Mouse (Mus musculus) T-helper 2 cell (primary cell): Measurements from ENCODE around the gene Hist2h2aa1.
"Not testable (repeated sequence)": the region's sequence is repeated elsewhere in the genome, so short reads cannot be mapped to it uniquely, and the experiment has no call there.

Source experiments
- in situ Hi-C: fragments of 300-600 bp; cut with MboI, MseI; formaldehyde crosslinking; loops from one replicate; pipeline ENCODE4 v1.15.1; 2025; ENCODE audit warnings: high pct_unique_total_duplicates

Hist2h2aa1 gene

DNA sequence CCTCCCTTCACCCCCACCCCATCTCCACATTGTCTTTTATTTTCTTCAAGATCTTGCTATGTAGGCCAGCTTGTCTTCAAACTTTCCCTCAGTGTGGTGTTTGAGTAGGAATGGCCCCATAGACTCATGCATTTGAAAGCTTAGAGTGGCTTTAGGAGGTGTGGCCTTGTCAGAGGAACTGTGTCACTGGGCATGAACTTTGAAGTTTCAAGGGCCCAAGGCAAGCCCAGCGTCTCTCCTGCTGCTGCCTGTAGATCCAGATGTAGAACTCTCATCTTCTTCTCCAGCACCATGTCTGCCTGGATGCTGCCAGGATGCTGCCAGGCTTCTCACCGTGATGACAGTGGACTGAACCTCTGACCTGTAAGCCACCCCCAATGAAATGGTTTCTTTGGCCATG, 16.5 kb upstream of the Hist2h2aa1 start:
- in situ Hi-C loops, result loop anchor here (5.0 to 10.0 kb wide), 2 partner anchors 47 to 1214 kb away; partner anchors contain the start of genes Sv2a and Zfp687

DNA sequence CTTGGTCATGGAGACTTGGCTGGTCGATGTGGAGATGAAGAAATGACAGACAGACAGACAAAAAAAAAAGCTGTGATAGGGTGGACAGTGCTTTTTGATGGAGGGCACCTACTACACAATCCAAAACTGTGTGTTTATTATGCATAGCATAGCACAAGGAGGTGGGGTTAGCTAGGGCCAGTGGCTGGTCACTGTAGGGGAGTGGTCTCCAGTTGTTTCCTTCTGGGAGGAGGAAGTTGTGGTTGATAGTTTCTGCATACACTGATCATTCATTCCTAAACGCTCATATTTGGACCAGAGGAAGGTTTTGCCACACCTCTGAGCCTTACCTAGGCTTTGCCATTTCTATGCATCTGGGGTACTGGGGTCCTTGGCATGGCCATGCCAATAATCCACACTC, 14.9 kb upstream of the Hist2h2aa1 start:
- in situ Hi-C loops, result no loop called here

DNA sequence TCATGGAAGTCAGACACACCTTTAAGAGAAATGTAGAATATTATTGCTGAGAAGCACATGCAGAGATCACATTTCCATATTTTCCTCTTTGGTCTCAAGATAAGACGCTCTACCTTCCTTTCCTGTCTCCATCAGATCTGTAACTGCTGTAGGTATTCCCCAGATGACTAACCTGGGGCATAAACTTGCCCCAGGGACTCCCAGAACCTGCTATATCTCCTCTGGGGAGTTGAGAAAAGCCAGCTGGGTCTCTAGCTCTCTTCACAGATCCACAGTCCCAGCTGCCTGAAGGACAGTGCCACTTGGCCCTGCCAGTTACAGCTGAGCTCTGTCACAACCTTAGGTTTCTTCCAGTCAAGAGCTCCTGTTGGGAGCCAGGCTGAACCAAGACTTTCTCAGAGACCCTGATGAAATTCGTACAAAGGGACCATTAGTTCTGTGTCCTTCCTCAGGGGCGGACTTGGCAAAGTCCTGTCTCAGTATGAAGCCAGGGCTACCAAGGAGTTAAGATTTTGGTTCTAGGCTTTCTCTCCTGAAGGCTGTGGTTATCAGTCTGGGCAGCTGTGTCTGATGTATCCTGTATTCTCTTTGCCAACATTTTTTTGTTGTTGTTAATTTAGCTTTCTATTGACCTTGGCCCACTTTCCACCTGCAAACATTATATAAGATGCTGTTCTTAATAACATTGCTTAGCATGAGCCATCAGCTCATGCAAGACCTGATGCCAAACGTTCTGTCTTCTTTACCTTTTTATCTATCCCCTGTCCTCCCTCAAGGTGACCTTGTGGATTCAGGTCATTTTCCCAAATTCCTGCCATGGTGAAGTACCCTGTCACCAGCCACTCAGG, 14.2 kb upstream of the Hist2h2aa1 start:
- in situ Hi-C loops, result no loop called here

DNA sequence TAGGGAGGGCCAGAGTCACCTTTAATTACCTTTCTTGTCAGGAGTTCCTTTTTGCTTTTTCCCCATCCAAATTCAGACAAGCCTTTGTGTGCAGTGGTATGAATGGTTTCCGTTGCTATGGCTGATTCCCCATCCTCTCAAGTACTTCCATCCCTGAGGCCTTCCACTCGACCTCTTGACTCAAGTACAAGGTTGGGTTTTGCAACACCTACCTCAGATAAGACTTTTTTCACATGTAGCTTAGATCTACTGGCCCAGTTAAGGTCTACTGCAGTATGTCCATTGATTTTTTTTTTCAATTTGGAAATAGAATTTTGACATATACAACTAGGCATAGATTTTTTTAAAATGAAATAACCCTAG, 13.6 kb upstream of the Hist2h2aa1 start:
- in situ Hi-C loops, result no loop called here

DNA sequence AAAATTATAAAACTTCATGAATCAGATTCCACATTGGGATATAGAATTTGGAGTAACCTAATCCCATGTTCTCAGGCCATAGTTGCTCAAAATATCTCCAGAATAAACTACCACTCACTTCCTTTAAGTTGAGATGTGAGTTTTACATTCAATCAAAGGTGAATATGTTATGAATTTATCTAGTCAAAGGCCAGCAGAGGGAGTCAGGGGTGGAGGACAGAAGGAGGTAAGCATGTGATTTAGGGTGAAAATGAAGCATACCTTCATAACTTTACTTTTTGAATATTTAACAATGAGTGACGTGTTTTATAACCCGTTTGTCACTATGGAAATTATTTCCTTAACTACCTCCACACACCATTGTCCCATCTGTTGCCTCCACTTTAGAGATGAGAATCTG, 10.4 kb upstream of the Hist2h2aa1 start:
- in situ Hi-C loops, result no loop called here

DNA sequence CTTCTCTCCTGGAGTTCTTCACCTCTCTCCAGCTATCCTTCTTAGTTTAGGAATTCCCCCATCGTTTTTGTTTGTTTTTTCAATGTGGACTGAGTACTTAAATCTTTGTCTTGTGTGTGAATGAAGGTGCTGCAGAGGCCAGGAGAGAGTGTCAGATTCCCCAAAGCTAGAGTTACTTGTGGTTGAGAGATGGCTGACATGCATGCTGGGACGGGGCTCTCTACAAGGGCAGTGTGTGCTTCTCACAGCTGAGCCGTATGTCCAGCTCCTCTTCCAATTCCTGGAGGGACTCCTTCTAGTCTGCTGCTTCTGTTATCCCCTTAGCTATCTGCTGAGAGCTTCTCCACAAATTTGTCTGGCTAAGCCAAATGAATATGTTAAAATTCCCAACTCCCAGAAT, 9.5 kb upstream of the Hist2h2aa1 start:
- in situ Hi-C loops, result no loop called here

DNA sequence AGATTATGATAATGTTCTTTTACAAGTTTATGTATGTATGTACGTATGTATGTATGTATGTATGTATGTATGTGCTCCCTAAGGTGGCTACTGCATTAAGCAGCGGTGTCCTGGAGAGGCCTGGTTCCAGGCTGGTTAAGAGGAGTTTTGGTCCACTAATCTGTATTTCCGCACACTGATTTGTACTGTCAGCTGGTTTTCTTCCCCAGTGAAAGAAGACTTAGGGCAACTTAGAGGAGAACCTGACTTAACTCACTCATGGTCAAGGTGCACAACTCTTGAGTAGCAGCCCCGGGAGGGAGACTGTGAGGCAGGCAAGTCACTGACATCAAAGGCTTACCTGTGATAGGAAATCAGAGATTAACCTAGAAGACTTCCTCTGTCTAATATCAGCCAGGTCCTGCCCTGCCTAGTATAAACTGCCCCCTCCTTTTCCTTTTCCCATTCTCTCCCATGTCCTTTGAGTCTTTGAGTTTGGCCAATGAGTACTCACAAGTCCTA, 8.4 kb upstream of the Hist2h2aa1 start:
- in situ Hi-C loops, result no loop called here

DNA sequence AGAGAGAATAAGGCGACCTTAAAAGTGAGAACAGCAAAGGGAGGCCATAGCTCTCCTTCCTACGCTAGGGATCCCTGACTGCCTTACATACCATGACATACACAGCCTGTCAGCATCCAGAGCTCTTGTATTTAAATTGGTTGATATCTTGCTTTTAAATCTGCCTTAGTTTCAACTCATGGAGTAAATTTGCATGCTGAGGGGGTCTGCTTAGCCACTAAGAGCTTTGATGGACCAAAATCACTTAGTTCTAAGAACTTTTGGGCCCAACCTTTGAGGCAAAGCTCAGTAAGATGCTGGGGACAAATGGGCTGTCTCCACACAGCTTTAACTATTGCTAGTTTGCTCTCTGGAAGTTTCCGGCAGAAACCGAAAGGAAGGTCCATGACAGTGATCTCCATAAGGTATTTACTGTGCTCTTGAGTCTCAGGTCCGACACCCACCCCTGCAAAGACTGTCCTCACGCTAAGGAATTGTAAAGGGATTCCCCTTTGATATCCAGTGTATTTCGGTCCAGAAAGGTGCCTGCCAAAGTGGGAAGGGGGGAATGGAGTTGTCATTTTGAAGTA, 7.9 kb upstream of the Hist2h2aa1 start:
- in situ Hi-C loops, result no loop called here

DNA sequence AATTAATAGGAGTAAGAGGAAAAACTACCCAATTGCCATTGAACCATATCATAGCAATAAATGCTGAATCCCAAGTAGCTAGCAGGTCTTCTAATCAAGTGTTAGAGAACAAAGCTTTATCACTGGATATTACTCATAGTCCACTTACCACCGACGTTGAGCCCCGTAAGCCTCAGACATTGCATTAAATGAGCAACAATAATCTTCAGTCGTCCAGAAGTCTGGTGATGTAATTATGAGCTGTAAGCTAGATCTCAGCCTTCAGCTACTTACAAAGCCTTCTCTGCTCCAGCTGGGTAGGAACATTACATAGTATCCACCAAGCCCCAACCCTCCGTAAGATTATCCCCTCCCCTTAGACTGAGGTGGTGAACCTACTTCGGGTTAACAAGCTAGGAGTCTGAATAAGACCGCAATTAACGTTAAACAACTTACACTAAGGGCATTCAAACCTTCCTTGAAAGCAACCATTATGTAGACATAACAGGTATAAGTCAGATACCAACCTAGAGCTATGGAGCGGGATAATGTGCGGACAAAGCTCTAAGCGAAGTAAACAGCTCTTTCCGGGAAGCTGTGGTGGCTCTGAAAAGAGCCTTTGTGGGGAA, 7.3 kb upstream of the Hist2h2aa1 start:
- in situ Hi-C loops, result no loop called here

DNA sequence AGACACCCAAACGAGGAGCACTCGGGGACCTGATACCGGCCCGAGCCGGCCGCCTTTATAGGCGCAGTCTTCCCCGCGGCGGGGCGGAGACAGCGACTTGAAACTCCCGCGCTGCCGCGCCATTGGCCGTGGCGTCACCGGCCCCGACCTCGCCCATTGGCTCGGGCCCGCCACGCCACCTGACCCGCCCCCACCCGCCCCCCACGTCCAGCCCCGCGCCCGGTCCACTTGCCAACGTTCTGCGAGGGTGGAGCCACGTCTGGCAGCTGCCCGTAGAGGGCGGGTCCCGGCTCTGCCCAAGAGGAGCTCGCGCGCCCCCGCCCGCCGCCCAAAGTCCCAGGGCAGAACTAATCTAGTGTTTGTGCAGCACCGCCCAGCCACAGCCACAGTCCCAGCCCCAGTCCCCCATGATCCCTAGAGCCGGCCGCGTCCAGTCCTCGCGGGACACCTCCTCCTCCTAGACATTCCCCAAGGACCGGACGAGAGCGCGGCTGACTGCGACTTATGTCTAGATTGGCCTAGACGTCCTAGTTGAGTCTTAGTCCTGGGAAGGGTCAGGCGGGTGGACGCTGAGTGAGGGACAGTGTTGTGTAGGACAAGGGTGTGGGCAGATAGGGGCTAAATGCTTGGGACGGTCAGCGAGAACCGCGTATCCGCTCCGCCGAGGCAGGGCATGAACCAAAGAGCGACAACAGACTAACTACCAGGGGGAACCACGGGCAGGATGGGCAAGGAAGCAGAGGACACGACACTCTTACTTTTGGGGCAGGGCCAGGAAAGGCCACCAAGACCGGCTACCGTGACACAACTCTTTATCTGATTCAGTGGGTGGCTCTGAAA, 6.1 kb upstream of the Hist2h2aa1 start, which contains the start of gene Hist2h3c2:
Gene Hist2h3c2 (minus strand): TSS at position 174 of the 840 bp plus-strand sequence.
- in situ Hi-C loops, result not testable (repeated sequence)

DNA sequence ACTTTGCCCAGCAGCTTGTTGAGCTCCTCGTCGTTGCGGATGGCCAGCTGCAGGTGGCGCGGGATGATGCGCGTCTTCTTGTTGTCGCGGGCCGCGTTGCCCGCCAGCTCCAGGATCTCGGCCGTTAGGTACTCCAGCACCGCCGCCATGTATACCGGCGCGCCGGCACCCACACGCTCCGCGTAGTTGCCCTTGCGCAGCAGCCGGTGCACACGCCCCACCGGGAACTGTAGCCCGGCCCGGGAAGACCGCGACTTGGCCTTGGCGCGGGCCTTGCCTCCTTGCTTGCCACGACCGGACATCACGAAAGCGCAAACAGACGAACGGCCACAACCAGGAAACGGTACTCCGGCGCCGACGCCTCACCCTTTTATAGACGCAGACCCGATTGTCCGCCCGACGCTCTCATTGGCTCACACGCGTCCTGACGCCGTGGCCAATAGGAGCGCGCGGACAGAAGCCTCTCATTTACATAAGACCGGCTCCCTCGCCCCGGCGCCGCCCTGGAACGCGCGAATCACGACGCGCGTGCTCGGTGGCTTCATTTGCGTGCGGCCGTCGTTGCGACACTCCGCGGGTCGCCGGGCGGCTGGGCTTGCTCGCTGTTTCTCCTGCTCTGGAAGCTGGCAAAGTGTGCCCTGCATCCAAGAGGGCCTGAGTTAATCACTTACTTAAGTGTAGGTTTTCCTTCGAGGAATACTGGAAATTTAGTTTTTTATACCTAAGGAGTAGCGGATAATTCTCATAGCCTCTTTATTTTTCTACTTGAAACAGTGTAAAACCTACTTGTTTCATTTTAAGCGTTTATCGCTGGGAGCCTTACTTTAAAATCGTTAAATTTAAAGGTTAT, 5.1 kb upstream of the Hist2h2aa1 start, which contains the start of gene Hist2h2aa2:
Gene Hist2h2aa2 (minus strand): TSS at position 328 of the 850 bp plus-strand sequence.
- in situ Hi-C loops, result not testable (repeated sequence)

DNA sequence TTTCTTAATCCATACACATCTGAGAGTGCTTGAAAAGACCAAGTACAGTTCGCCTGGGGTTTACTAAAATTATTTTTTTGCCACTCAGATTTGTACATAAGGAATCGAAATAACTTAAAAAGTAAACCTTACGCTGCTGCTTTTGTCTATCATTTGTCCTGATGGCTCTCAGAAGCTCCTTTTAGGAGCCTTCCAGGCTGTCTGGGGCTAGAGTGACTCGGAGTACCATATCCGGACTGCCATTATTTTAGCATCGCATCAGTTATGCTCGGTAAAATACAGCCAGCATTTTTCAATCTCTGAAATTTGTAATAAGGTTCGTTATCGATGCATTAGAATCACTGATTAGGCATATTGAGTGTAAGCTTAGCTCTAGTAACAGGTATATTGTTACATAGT, 4.5 kb upstream of the Hist2h2aa1 start:
- in situ Hi-C loops, result no loop called here

DNA sequence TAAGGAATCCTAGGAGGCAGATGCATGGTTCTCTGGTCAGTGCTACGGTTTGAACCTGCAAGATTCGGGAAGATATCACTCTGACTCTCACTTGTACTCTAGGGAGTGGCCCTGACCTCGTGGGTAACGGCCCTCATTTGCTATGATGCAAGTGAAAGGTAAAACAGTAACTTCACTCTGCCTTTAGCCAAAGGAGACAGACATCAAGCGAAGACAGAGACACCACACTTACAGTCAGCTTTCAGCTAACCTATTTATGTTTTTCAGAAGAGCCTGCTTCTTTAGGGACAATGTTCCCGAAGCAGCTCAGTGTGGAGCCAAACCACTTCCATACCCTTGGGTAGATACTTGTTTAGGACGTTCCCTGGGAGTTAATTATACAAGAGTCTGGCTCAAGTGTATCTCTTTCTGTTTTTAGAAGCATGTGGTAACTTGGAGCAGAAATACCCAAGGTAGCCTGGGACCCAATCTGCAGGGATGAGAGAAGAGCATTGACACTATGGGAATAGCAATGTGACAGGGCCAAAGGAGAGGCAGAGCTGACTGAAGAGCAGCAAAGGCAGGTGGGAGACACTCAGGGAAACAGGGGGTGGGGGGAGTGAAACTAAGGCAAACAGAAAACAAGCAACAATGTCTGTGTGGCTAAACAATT, 1.2 kb upstream of the Hist2h2aa1 start:
- in situ Hi-C loops, result no loop called here

DNA sequence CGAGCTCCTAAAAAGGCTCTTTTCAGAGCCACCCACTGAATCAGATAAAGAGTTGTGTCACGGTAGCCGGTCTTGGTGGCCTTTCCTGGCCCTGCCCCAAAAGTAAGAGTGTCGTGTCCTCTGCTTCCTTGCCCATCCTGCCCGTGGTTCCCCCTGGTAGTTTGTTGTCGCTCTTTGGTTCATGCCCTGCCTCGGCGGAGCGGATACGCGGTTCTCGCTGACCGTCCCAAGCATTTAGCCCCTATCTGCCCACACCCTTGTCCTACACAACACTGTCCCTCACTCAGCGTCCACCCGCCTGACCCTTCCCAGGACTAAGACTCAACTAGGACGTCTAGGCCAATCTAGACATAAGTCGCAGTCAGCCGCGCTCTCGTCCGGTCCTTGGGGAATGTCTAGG, 721 bp downstream of the Hist2h2aa1 start:
- in situ Hi-C loops, result not testable (repeated sequence)

DNA sequence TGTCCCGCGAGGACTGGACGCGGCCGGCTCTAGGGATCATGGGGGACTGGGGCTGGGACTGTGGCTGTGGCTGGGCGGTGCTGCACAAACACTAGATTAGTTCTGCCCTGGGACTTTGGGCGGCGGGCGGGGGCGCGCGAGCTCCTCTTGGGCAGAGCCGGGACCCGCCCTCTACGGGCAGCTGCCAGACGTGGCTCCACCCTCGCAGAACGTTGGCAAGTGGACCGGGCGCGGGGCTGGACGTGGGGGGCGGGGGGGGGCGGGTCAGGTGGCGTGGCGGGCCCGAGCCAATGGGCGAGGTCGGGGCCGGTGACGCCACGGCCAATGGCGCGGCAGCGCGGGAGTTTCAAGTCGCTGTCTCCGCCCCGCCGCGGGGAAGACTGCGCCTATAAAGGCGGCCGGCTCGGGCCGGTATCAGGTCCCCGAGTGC, 1.1 kb downstream of the Hist2h2aa1 start, which contains the start of gene Hist2h3c1:
Gene Hist2h3c1 (plus strand): TSS at position 259 of the 430 bp plus-strand sequence.
- in situ Hi-C loops, result not testable (repeated sequence)

DNA sequence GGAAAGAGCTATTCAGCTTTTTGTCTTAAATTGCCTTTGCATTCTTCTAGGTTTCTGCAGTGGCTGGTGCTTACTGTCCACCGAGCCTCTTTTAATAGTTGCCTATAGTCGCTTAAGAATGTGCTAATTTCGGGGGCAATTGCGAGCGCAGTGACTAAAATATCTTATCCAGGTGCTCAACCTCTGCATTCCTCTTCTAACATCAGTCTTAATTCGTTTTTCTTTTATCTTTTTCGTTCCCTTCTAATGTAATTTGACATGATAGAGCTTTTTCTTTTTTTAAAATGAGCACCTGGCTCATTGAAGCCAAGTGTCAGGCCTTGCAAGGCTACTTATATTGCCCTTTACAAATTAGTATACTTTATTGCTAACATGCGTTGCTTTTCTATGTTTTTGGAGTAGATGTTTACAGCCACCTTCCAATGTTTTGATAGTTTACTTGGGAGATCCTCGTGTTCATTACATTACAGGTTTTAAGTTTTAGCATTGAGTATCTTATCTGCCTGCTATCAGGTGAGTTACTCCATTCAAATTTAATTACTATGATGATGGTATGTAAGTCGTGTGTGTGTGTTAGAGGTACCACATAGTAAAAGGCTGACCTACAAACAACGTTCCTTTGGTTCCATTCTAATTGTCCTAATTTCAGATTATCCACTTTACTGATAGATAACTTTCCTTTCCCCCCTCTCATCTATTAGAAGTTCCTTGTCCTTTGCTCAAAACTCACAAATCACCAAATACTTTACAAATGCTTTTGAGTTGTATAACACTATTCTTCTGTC, 2.3 kb downstream of the Hist2h2aa1 start:
- in situ Hi-C loops, result no loop called here

DNA sequence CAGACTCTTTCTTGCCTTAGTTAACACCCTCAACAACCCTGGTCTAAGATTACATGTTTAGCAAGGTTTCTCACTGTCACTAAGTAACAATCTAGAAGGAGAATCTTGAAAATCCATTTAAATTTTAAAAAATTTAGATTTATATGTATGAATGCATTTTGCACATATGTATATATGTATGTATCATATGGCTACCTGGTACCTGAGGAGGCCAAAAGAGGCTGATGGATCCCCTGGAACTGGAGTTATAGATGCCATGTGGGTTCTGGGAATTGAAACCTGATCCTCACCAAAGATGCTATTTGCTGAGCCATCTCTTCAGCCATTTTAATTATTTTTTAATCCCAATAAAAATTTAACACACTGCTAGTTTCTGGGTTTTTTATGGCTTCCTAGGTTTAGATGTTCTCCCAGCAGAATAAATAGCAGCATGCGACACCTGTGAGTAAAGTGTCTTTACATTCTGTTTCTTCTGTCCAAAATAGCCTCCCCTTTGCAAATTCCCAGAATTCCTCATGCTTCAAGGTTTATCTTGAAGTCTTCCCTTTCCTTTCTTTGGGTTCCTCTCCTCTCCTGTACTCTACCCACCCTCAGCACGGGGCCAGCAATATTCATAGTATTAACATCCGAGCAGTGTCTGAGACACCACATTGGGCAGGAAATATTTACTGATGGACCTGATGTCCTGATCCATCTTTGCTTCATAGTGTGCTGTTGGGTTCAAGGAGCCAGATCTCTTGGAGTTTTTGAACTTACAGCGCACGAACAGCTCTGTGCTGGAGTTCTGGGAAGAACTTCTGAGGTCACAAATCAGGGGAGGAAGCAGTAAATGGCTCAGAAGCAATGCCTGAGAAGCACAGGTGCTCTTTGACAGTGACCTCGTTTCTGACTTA, 3.1 kb downstream of the Hist2h2aa1 start:
- in situ Hi-C loops, result no loop called here

DNA sequence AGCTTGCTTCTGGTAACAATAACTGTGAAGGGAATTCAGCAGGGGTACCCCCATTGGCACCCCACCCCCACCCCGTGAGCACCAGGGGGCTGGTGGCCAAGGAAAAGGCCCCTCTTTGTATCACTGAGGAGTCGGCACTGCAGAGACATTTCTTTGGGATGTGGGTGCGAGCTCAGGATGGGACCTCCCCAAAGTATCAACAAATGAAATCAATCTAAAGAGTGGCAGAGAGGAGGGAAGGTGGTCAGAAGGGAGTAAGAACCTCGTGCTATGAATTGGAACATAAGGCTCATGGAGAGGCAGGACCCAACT, 3.7 kb downstream of the Hist2h2aa1 start:
- in situ Hi-C loops, result no loop called here
